Mouse (Mus musculus) urinary bladder, postnatal 14 days (tissue): ENCODE data around the gene Dlec1.

Experiments
- DNase-seq: peaks from one replicate; pipeline ENCODE4 v3.0.0; 2021; ENCODE audit warnings: low spot score

Dlec1 gene

GRCm38 (mm10) chr9:119089437-119089836 is 12.8 kb upstream of the Dlec1 start:
- DNase-seq: no peak

- DNase-seq: no peak
Observed at GRCm38 (mm10) chr9:119090462-119090861, 11.8 kb upstream of the Dlec1 start.

- DNase-seq: peak; percentile 76
Observed at GRCm38 (mm10) chr9:119091581-119092310, 10.5 kb upstream of the Dlec1 start.

- peak; percentile 67 for DNase-seq
Observed at GRCm38 (mm10) chr9:119092473-119093418, 9.5 kb upstream of the Dlec1 start.

- peak; percentile 90 for DNase-seq
Observed at GRCm38 (mm10) chr9:119093419-119094295, 8.6 kb upstream of the Dlec1 start, which contains the start of gene Plcd1. Gene Plcd1, minus strand, starts transcription at chr9:119093502.

DNA sequence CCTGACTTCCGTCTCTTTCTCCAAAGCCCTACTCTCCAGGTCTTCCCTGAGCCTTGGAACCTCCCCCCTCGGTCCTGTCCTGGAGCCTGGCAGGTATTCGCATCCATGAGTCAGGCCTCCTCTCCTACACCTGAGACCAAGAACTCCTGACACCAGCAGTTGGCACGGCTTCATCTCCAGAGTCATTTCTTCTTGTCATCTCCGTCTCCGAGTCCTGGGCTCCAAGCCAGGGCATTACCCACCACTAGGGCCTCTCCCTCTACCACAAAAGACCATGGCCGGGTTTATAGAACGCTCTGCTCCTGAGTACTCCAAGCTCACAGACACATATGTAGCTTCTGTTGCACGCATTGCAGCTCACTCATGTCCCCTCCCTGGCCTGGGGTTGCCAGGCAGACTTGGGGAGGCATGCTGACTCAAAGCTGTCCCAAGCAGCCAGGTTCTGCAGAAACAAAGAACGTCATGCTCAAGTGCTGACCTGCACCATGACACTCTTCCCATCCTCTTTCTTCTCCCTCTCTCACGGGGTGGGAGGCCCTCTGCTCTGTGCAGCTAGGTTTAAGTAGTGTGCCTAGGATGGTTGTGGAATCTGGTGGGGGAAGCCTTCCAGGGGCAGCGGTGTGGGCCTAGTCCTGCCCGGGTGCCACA is 7.7 kb upstream of the Dlec1 start:
- DNase-seq: no peak

- no peak for DNase-seq
Observed at GRCm38 (mm10) chr9:119100177-119100898, 1.9 kb upstream of the Dlec1 start.

DNA sequence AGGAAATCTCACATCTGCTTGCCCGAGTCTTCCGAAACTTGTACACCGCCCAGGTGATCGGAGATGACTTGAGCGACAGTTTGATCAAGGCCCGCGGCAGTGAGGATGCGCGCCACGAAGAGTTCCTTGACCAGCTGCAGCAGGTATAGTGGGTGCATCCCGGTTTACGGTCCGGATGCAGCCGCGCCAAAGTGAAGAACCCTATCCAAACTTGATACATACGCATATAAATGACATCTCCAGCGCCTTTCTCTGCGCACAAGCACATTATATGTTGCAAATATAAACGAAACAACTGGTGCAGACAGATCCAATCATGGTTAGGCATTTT is 470 bp downstream of the Dlec1 start:
- no peak for DNase-seq

- peak; percentile 44 for DNase-seq
Observed at GRCm38 (mm10) chr9:119107566-119107965, 5.3 kb downstream of the Dlec1 start.

GRCm38 (mm10) chr9:119109685-119110353 is 7.5 kb downstream of the Dlec1 start:
- DNase-seq: no peak

- no peak for DNase-seq
Observed at GRCm38 (mm10) chr9:119110640-119111039, 8.4 kb downstream of the Dlec1 start.

DNA sequence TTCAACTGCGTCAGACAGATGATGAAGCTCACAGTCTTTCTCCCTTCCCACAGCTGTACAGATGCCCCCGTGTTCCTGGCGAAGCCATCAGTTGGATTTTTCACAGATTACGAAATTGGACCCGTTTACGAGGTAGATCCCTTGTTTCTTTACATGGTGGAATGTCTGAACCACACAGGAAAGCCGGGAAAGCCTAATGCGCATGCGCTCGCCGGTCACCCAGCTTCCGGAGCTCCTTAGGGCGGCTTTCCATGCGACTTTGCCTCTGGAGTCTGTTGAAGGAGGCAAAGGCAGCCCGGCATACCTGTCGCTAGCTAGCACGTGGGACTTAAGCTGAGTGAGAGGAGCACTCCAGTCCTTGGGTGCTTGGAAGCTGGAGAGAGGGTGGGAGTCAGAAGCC is 12.6 kb downstream of the Dlec1 start:
- DNase-seq: no peak

- no peak for DNase-seq
Observed at GRCm38 (mm10) chr9:119119409-119120167, 17.3 kb downstream of the Dlec1 start.

DNA sequence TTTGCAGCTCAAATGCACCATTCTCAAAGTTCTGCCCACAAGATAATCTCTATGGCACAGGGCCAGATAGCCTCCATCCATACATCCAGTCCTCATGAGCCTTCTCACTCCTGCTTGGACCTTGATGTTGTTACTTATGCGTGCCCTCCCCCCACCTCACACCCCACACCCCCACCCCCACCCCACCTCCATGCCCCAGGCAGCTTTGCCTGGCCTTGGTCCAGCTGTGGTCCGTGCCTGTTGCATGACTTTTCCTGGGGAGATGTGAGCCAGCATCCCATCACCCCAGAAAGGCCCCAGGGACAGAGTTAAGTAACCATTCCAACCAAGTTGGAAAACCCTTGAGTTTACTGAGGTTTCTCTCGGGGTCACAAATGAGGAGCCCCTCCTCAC is 17.9 kb downstream of the Dlec1 start:
- no peak for DNase-seq

DNA sequence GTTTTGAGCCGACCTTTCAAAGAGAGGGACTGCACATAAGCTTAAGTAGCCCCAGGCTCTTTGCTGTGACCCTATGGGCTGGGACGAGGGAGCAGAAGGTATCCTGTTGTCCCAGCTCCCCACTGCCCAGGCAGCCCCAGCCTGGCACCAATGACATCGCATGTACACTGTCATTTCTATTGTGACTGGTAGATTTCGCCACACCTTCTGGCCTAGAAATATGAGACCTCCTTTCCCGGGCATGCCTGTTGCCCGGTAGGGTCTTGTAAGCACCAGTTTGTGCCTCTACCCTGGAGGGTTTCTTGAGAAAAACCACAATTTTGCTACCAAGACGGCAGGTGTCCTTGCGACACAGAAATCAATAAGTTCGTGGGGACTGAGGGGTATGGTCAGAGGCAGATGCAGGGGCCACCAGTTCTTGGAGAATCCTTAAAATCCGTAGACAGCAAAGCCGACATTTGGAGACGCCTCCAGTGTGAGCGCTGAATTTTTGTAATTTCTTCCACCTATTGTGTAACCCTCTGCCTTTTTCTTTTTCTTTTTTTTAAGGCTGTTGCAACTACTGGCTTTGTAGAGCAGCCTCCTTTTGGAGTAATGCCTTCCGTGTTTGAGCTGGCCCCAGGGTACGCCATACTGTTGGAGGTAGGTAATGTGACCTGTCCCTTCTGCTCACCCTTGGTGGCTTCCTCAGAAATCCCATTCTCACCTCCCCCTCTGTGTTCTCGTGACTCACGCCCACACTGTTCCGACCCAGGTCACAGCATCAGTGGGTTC is 20.5 kb downstream of the Dlec1 start:
- no peak for DNase-seq

- no peak for DNase-seq
Observed at GRCm38 (mm10) chr9:119128436-119129181, 26.3 kb downstream of the Dlec1 start.

DNA sequence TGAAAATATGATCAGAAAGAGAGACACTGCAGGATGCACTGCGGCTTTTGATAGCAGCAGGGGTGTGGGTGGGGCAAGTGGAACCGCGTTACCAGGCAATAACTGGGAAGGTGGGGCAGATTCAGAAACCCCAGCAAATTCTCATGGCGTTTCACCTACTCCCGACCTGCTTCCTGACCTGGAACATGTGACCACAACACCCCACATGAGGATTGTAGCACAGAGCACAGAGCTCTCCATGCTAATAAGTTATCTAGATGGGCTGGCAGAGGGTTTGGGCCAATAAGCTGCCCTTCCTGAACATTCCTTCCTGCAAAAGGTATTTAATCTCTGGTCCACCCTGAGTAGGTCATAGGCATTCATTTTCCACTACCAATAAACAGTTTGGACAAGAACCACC is 28.4 kb downstream of the Dlec1 start:
- no peak for DNase-seq

GRCm38 (mm10) chr9:119138836-119139235 is 36.6 kb downstream of the Dlec1 start:
- DNase-seq: no peak
